Mouse (Mus musculus) brain, embryonic 14.5 days (tissue): ENCODE results near the gene Rfc5.
"Not testable (repeated sequence)": the region's sequence is repeated elsewhere in the genome, so short reads cannot be mapped to it uniquely, and the experiment has no call there.

Experiments used
- CTCF ChIP-seq: fragments of 200-500 bp; IDR thresholded peaks from 2 replicates; pipeline ENCODE4 v1.5.1; 2012; ENCODE audit warnings: inconsistent platforms, mild to moderate bottlenecking, moderate library complexity, borderline replicate concordance; ENCODE audit not compliant: insufficient read depth, insufficient read length; ENCODE audit errors: extremely low read depth
- POLR2A ChIP-seq: fragments of 200-500 bp; IDR thresholded peaks from 2 replicates; pipeline ENCODE4 v1.6.1; 2012; ENCODE audit warnings: mild to moderate bottlenecking, inconsistent platforms, borderline replicate concordance; ENCODE audit not compliant: poor library complexity, insufficient read depth, insufficient read length, severe bottlenecking; ENCODE audit errors: extremely low read depth

DNA sequence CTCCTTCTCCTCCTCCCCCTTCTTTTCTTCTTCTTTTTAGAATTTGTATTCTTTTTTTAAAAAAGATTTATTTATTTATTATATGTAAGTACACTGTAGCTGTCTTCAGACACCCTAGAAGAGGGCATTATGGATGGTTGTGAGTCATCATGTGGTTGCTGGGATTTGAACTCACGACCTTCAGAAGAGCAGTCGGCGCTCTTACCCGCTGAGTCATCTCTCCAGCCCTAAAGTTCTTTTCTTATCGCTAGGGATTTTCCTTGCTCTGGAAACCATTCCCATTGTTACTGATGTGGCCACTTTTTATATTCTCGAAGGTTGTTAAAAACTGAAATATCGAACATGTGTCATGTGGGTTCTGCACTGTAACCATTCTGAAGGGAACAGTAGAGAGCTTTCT lies 44.7 kb upstream of the Rfc5 start:
- TF ChIP-seq CTCF, POLR2A: not testable (repeated sequence)
